Mouse (Mus musculus) liver, embryonic 13.5 days (tissue): Measurements from ENCODE around the gene Upf3a. TPM values are rescaled to one million over a fixed set of nuclear protein-coding genes. Genes with fewer than 3 reads are reported as not detected.

ENCODE experiments used
- polyA plus RNA-seq: library from polyadenylated mRNA; unstranded; fragments of >200 nt; fragmentation: Nextera tagmentation; extraction: Ambion mirVana; gene quantifications from 2 replicates; pipeline ENCODE4 v1.2.1, GENCODE M21; 2015

The Upf3a gene
- polyA plus RNA-seq, 1 experiment from 2014 or later = 16.5 TPM

Other genes starting within 250 kb of the Upf3a start
- not detected in 2 replicates for gene 1700029H14Rik, start 223.2 kb upstream of the Upf3a start, polyA plus RNA-seq
- gene Rasa3, start 108.0 kb upstream of the Upf3a start, polyA plus RNA-seq = 15.9 and 19.1 TPM in 2 replicates
- not detected in 2 replicates for gene Cfap97d2, start 79.7 kb upstream of the Upf3a start, polyA plus RNA-seq
- gene Cdc16, start 27.9 kb upstream of the Upf3a start, polyA plus RNA-seq = 62.0 and 66.8 TPM in 2 replicates
- not detected in 2 replicates for gene AF366264, start 52.8 kb downstream of the Upf3a start, polyA plus RNA-seq
- gene Champ1, start 84.0 kb downstream of the Upf3a start, polyA plus RNA-seq = 13.5 and 17.7 TPM in 2 replicates
- gene Coprs, start 104.7 kb downstream of the Upf3a start, polyA plus RNA-seq = 6.9 and 9.9 TPM in 2 replicates